Mouse (Mus musculus) frontal cortex, postnatal 10 days (tissue): ENCODE measurements around the gene Klc1.
"Not testable (repeated sequence)": the region's sequence is repeated elsewhere in the genome, so short reads cannot be mapped to it uniquely, and the experiment has no call there.

Experiments used
- DNase-seq, 2 experiments: peaks; one replicate each; pipeline ENCODE4 v3.0.0; 2022; ENCODE audit warnings: low spot score in 2 of 2, mixed read lengths in 1 of 2

Gene Klc1

GRCm38 (mm10) chr12:111758381-111759175 lies at the start of gene Klc1:
TSS of gene Klc1 (plus strand) at chr12:111758849.
- DNase-seq, result peak; percentile 66 to 83

GRCm38 (mm10) chr12:111710091-111710490 lies 48.6 kb upstream of the Klc1 start:
- no peak for DNase-seq

- DNase-seq, result no peak
These were observed 46.2 kb upstream of the Klc1 start for GRCm38 (mm10) chr12:111712476-111712875.

GRCm38 (mm10) chr12:111713004-111713651 lies 45.5 kb upstream of the Klc1 start, which contains the start of the genes Bag5 and Apopt1:
TSS of gene Bag5 (minus strand) at chr12:111713257.
TSS of gene Apopt1 (plus strand) at chr12:111713261.
- peak; percentile 78 to 89 for DNase-seq

- not testable (repeated sequence) for DNase-seq
These were observed 44.8 kb upstream of the Klc1 start for GRCm38 (mm10) chr12:111713880-111714279.

GRCm38 (mm10) chr12:111716505-111716904 lies 42.1 kb upstream of the Klc1 start:
- DNase-seq, result no peak

GRCm38 (mm10) chr12:111718656-111719055 lies 40.0 kb upstream of the Klc1 start:
- no peak for DNase-seq

- no peak for DNase-seq
These were observed 38.4 kb upstream of the Klc1 start for GRCm38 (mm10) chr12:111720222-111720621.

GRCm38 (mm10) chr12:111722654-111723053 lies 36.0 kb upstream of the Klc1 start:
- DNase-seq, result no peak

GRCm38 (mm10) chr12:111724638-111725337 lies 33.9 kb upstream of the Klc1 start:
- no peak for DNase-seq

GRCm38 (mm10) chr12:111725338-111726121 lies 33.1 kb upstream of the Klc1 start:
- peak in 1 of 2 experiments; percentile 63 for DNase-seq

GRCm38 (mm10) chr12:111726122-111726463 lies 32.6 kb upstream of the Klc1 start:
- no peak for DNase-seq

GRCm38 (mm10) chr12:111727956-111728355 lies 30.7 kb upstream of the Klc1 start:
- no peak for DNase-seq

GRCm38 (mm10) chr12:111731822-111732807 lies 26.5 kb upstream of the Klc1 start:
- peak; percentile 66 to 85 for DNase-seq

GRCm38 (mm10) chr12:111732921-111733320 lies 25.7 kb upstream of the Klc1 start:
- DNase-seq, result no peak

- no peak for DNase-seq
These were observed 23.7 kb upstream of the Klc1 start for GRCm38 (mm10) chr12:111734912-111735311.

GRCm38 (mm10) chr12:111736676-111737075 lies 22.0 kb upstream of the Klc1 start:
- DNase-seq, result not testable (repeated sequence)

GRCm38 (mm10) chr12:111737370-111737769 lies 21.3 kb upstream of the Klc1 start:
- DNase-seq, result no peak

- DNase-seq, result no peak
These were observed 19.9 kb upstream of the Klc1 start for GRCm38 (mm10) chr12:111738754-111739153.

- DNase-seq, result no peak
These were observed 17.3 kb upstream of the Klc1 start for GRCm38 (mm10) chr12:111741338-111741737.
